Mouse (Mus musculus) heart, embryonic 14.5 days (tissue): ENCODE measurements around the gene Kcna5. TPM values are rescaled to one million over a fixed set of nuclear protein-coding genes. Genes with fewer than 3 reads are reported as not detected.

Experiments used
- ATAC-seq: fragments of 200-750 bp; cut with Nextera tagmentation; 2 replicates; pipeline ENCODE4 v1.8.0; 2017; ENCODE audit warnings: low read depth, moderate TSS enrichment; ENCODE audit not compliant: insufficient number of reproducible peaks, insufficient read depth, low FRiP score
- H3K27ac ChIP-seq, 2 experiments: fragments of 200-500 bp in 1 of 2; fragments of 300-500 bp in 1 of 2; sonication (generic) in 1 of 2; replicated peaks in 1 of 2; 2 replicates each; pipeline ENCODE4 v1.5.1; 2012 to 2014; ENCODE audit warnings: low read depth in 2 of 2, low read length in 2 of 2, control low read depth in 1 of 2, mild to moderate bottlenecking in 1 of 2, mixed read lengths in 1 of 2; ENCODE audit not compliant: control insufficient read depth in 1 of 2, insufficient read depth in 1 of 2
- H3K27me3 ChIP-seq: fragments of 300-500 bp; sonication (generic); 2 replicates; pipeline ENCODE4 v1.6.1; 2014; ENCODE audit warnings: mild to moderate bottlenecking, low read length, control low read depth; ENCODE audit not compliant: control insufficient read depth, insufficient read depth
- H3K36me3 ChIP-seq: fragments of 300-500 bp; sonication (generic); 2 replicates; pipeline ENCODE4 v1.6.1; 2014; ENCODE audit warnings: mild to moderate bottlenecking, control low read depth, low read length, mixed read lengths; ENCODE audit not compliant: control insufficient read depth, insufficient read depth
- H3K4me1 ChIP-seq, 2 experiments: fragments of 200-500 bp in 1 of 2; fragments of 300-500 bp in 1 of 2; sonication (generic) in 1 of 2; 2 replicates each; pipeline ENCODE4 v1.6.1; 2012 to 2014; ENCODE audit warnings: low read length in 2 of 2, control low read depth in 1 of 2, mixed read lengths in 1 of 2; ENCODE audit not compliant: control insufficient read depth in 2 of 2, insufficient read depth in 2 of 2
- H3K4me2 ChIP-seq: fragments of 300-500 bp; sonication (generic); 2 replicates; pipeline ENCODE4 v1.6.1; 2014; ENCODE audit warnings: mild to moderate bottlenecking, low read length
- H3K4me3 ChIP-seq, 2 experiments: fragments of 200-500 bp in 1 of 2; fragments of 300-500 bp in 1 of 2; sonication (generic) in 1 of 2; 2 replicates each; pipeline ENCODE4 v1.5.1; 2012 to 2014; ENCODE audit warnings: low read length in 2 of 2, mild to moderate bottlenecking in 2 of 2, control low read depth in 1 of 2, low read depth in 1 of 2, moderate library complexity in 1 of 2; ENCODE audit not compliant: control insufficient read depth in 1 of 2, insufficient read depth in 1 of 2
- H3K9ac ChIP-seq: fragments of 300-500 bp; sonication (generic); 2 replicates; pipeline ENCODE4 v1.6.1; 2014; ENCODE audit warnings: mild to moderate bottlenecking, low read length
- H3K9me3 ChIP-seq: fragments of 300-500 bp; sonication (generic); 2 replicates; pipeline ENCODE4 v1.6.1; 2016; ENCODE audit warnings: low read length, control low read depth; ENCODE audit not compliant: control insufficient read depth
- WGBS: fragments of 180-500 bp; shearing (Covaris S2); extraction: QIAGEN DNeasy Blood & Tissue Kit; methylation state at CpG from one replicate; pipeline ENCODE4 v1.1.7; 2014; 5-methylcytosine and 5-hydroxymethylcytosine counted together
- polyA plus RNA-seq: library from polyadenylated mRNA; unstranded; fragments of >200 nt; fragmentation: Nextera tagmentation; extraction: Ambion mirVana; gene quantifications from 2 replicates; pipeline ENCODE4 v1.2.1, GENCODE M21; 2014

Gene Kcna5
- polyA plus RNA-seq, 1 experiment from 2014 or later: 7.6 TPM

GRCm38 (mm10) chr6:126560696-126561095 lies 25.5 kb upstream of the Kcna5 start:
- 0 out of 2 replicates have a peak, but pooled peaks cover 6% of the 10 kb centered on the region for H3K27me3 ChIP-seq
- WGBS: 92% methylated on average over 1 of the region's 1 CpGs
- no peak overlapping the region; a peak in 1 of 4 replicates for H3K27ac ChIP-seq
- no peak overlapping the region for H3K9ac ChIP-seq
- no peaks in the 10 kb centered on the region for H3K36me3 ChIP-seq
- no peaks in the 10 kb centered on the region for H3K9me3 ChIP-seq
- ATAC-seq: no peak
- peaks cover 2 to 6% of the 10 kb centered on the region in 2 experiments; a peak in 2 of 4 replicates for H3K4me1 ChIP-seq
- no peak overlapping the region for H3K4me2 ChIP-seq
- no peak overlapping the region for H3K4me3 ChIP-seq

DNA sequence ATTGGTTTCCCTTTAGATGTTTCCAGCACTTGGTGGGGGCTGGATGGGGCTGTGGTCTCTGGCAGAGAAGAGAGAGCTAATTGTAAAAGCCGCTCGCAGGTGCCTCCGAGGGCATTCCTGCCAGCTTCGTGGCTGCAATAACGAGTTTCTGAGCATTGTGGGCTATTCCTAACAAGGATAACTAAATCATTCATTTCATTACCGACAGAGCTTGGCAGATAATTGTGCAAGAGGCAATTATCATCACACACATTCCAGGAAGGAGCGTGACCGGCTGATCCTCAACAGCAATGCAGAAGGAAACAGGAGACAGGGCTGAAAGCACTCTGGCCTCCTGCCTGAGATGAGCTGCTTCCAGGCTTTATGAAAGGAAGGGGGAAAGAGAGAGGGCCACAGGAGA lies 24.8 kb upstream of the Kcna5 start:
- H3K9ac ChIP-seq: no peak overlapping the region
- H3K27me3 ChIP-seq: 0 out of 2 replicates have a peak, but pooled peaks cover 6% of the 10 kb centered on the region
- no peaks in the 10 kb centered on the region for H3K36me3 ChIP-seq
- no peak for ATAC-seq
- H3K27ac ChIP-seq: peak overlapping the region; percentile 5 to 55; a peak in 1 of 4 replicates
- WGBS: 39% methylated on average over 8 of the region's 8 CpGs
- H3K4me1 ChIP-seq: peaks cover 2 to 6% of the 10 kb centered on the region in 2 experiments; a peak in 2 of 4 replicates
- no peak overlapping the region for H3K4me3 ChIP-seq
- no peaks in the 10 kb centered on the region for H3K9me3 ChIP-seq
- H3K4me2 ChIP-seq: no peak overlapping the region

DNA sequence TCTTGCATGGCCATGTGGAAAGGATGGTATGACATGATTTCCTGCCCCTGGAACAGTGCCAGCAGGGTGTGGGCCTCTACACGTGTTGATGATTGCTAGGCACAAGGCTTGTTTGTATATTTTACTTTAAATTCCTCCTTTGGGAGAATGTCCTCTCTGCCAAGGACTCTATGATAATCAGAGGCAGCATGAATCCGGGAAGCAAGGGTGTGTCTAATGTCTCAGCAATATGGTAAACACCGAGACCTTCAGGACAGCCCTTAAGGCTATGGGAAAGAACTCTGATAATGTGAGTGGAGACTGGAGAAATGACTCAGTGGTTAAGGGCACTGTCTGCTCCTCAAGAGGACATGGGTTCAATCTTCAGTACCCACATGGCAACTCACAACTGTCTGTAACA lies 23.1 kb upstream of the Kcna5 start:
- 52% methylated on average over 3 of the region's 3 CpGs for WGBS

GRCm38 (mm10) chr6:126553812-126554211 lies 18.6 kb upstream of the Kcna5 start:
- ATAC-seq: 0 out of 2 replicates have a peak, but pooled peaks have one; percentile 27
- no peak overlapping the region for H3K4me3 ChIP-seq
- H3K9ac ChIP-seq: no peak overlapping the region
- H3K4me1 ChIP-seq: peaks cover 2 to 4% of the 10 kb centered on the region in 2 experiments; a peak in 1 of 4 replicates
- WGBS: 22% methylated on average over 9 of the region's 9 CpGs
- no peaks in the 10 kb centered on the region for H3K9me3 ChIP-seq
- no peak overlapping the region for H3K27ac ChIP-seq
- H3K4me2 ChIP-seq: peak overlapping the region; percentile 30; the same call in 1 of the 2 replicates
- no peaks in the 10 kb centered on the region for H3K36me3 ChIP-seq
- H3K27me3 ChIP-seq: peaks cover 6% of the 10 kb centered on the region; the same call in 1 of the 2 replicates

More for the DNA sequence above, 23.1 kb upstream of the Kcna5 start:
- peaks cover 4 to 10% of the 10 kb centered on the region in 2 experiments; a peak in 2 of 4 replicates for H3K4me1 ChIP-seq
- no peak overlapping the region for H3K27ac ChIP-seq
- H3K4me3 ChIP-seq: no peak overlapping the region
- H3K36me3 ChIP-seq: no peaks in the 10 kb centered on the region
- H3K27me3 ChIP-seq: 0 out of 2 replicates have a peak, but pooled peaks cover 6% of the 10 kb centered on the region
- ATAC-seq: no peak
- no peak overlapping the region for H3K4me2 ChIP-seq
- H3K9ac ChIP-seq: no peak overlapping the region
- no peaks in the 10 kb centered on the region for H3K9me3 ChIP-seq

- H3K27me3 ChIP-seq: peaks cover 6% of the 10 kb centered on the region; the same call in 1 of the 2 replicates
- ATAC-seq: no peak
- no peak overlapping the region for H3K27ac ChIP-seq
- peaks cover 2 to 4% of the 10 kb centered on the region in 2 experiments; a peak in 1 of 4 replicates for H3K4me1 ChIP-seq
- H3K9ac ChIP-seq: no peak overlapping the region
- no peaks in the 10 kb centered on the region for H3K36me3 ChIP-seq
- no peak overlapping the region for H3K4me3 ChIP-seq
- H3K4me2 ChIP-seq: no peak overlapping the region
- H3K9me3 ChIP-seq: no peaks in the 10 kb centered on the region
- 19% methylated on average over 9 of the region's 9 CpGs for WGBS
These were observed 16.7 kb upstream of the Kcna5 start for GRCm38 (mm10) chr6:126551862-126552395.

- ATAC-seq: no peak
- WGBS: 49% methylated on average over 16 of the region's 16 CpGs
- Histone ChIP-seq H3K9me3 (no peaks in the 10 kb centered on the region), H3K4me2 (no peak overlapping the region), H3K9ac (no peak overlapping the region), H3K4me1 (no peaks in the 10 kb centered on the region), H3K27me3 (no peaks in the 10 kb centered on the region; the same call in 1 of the 2 replicates), H3K27ac (no peak overlapping the region), H3K4me3 (no peak overlapping the region), H3K36me3 (no peaks in the 10 kb centered on the region)
These were observed 9.2 kb upstream of the Kcna5 start for GRCm38 (mm10) chr6:126544107-126545036.

- ATAC-seq: no peak
- Histone ChIP-seq H3K36me3 (no peaks in the 10 kb centered on the region), H3K4me2 (no peak overlapping the region), H3K4me3 (no peak overlapping the region), H3K9ac (no peak overlapping the region), H3K27ac (no peak overlapping the region), H3K9me3 (no peaks in the 10 kb centered on the region), H3K27me3 (no peaks in the 10 kb centered on the region; the same call in 1 of the 2 replicates), H3K4me1 (no peaks in the 10 kb centered on the region)
- WGBS: 80% methylated on average over 4 of the region's 4 CpGs
These were observed 7.5 kb upstream of the Kcna5 start for GRCm38 (mm10) chr6:126542724-126543123.
